Mouse (Mus musculus) urinary bladder, postnatal 0 days (tissue): ENCODE results near the gene Gm20716. TPM values are rescaled to one million over a fixed set of nuclear protein-coding genes. Genes with fewer than 3 reads are reported as not detected.

ENCODE experiments used
- microRNA-seq: library from miRNA; unstranded; fragments of <30 nt; microRNA quantifications from one replicate; pipeline ENCODE4, GENCODE M21; 2016
- polyA plus RNA-seq: library from polyadenylated mRNA; unstranded; fragments of >200 nt; fragmentation: Nextera tagmentation; extraction: Ambion mirVana; gene quantifications from 2 replicates; pipeline ENCODE4 v1.2.1, GENCODE M21; 2015

Gene Gm20716
- 8.2 and 8.3 TPM in 2 replicates for polyA plus RNA-seq

GRCm38 (mm10) chr2:168230026-168230728, at the start of gene Gm20716, which contains the start of the genes Dpm1 and Mocs3:
TSS of gene Gm20716 (minus strand) at chr2:168230364.
TSS of gene Dpm1 (minus strand) at chr2:168230591.
TSS of gene Mocs3 (plus strand) at chr2:168230622.

GRCm38 (mm10) chr2:168206725-168207644, 23.2 kb downstream of the Gm20716 start, which contains the start of gene Adnp:
TSS of gene Adnp (minus strand) at chr2:168207112.

Small RNAs within 50 kb of the gene (microRNA-seq; reads per million reads assigned to microRNA genes)
- gene Gm24561, result not detected

Other genes with a start within 250 kb of the Gm20716 start
- 3.2 and 3.5 TPM in 2 replicates for gene Ripor3, start 219.7 kb downstream of the Gm20716 start, polyA plus RNA-seq
- 8.6 and 9.8 TPM in 2 replicates for gene Pard6b, start 149.4 kb downstream of the Gm20716 start, polyA plus RNA-seq
- 3.1 and 3.7 TPM in 2 replicates for gene Adnp, start 23.3 kb downstream of the Gm20716 start, polyA plus RNA-seq
- 110 and 129 TPM in 2 replicates for gene Dpm1, start 227 bp upstream of the Gm20716 start, polyA plus RNA-seq
- 5.3 and 5.7 TPM in 2 replicates for gene Mocs3, start 258 bp upstream of the Gm20716 start, polyA plus RNA-seq
- gene Kcng1, start 51.4 kb upstream of the Gm20716 start, polyA plus RNA-seq, result 14.3 and 21.7 TPM in 2 replicates